Mouse (Mus musculus) CH12.LX (cell line): Measurements from ENCODE around the gene Pip5k1c.

ENCODE experiments used
- CTCF ChIP-seq, 2 experiments: IDR thresholded peaks in 1 of 2; conservative IDR thresholded peaks in 1 of 2; 2 replicates each; pipeline ENCODE4 v1.5.1; 2011 to 2012; ENCODE audit warnings: low read depth in 2 of 2, low read length in 2 of 2, improper control_type of control experiment in 1 of 2, inconsistent platforms in 1 of 2, mild to moderate bottlenecking in 1 of 2, moderate library complexity in 1 of 2
- EP300 ChIP-seq: IDR thresholded peaks from 2 replicates; pipeline ENCODE4 v1.6.1; 2011; ENCODE audit warnings: low read length, improper control_type of control experiment
- ETS1 ChIP-seq: conservative IDR thresholded peaks from 2 replicates; pipeline ENCODE4 v1.6.1; 2012; ENCODE audit warnings: low read depth, mild to moderate bottlenecking, inconsistent platforms, low read length, improper control_type of control experiment, moderate library complexity
- HCFC1 ChIP-seq: IDR thresholded peaks from 2 replicates; pipeline ENCODE4 v1.6.1; 2012; ENCODE audit warnings: low read depth, mild to moderate bottlenecking, inconsistent platforms, low read length, improper control_type of control experiment
- MAZ ChIP-seq: IDR thresholded peaks from 2 replicates; pipeline ENCODE4 v1.6.1; 2012; ENCODE audit warnings: low read depth, mild to moderate bottlenecking, inconsistent platforms, low read length, improper control_type of control experiment, moderate library complexity
- NRF1 ChIP-seq: IDR thresholded peaks from 2 replicates; pipeline ENCODE4 v1.6.1; 2014; ENCODE audit warnings: low read depth, mild to moderate bottlenecking, inconsistent platforms, low read length, improper control_type of control experiment, moderate library complexity
- POLR2A ChIP-seq: IDR thresholded peaks from 2 replicates; pipeline ENCODE4 v1.6.1; 2011; ENCODE audit warnings: low read depth, mild to moderate bottlenecking, improper control_type of control experiment, low read length
- USF1 ChIP-seq: IDR thresholded peaks from 2 replicates; pipeline ENCODE4 v1.6.1; 2014; ENCODE audit warnings: low read depth, mild to moderate bottlenecking, inconsistent platforms, low read length, improper control_type of control experiment
- ZC3H11A ChIP-seq: IDR thresholded peaks from 2 replicates; pipeline ENCODE4 v1.6.1; 2012; ENCODE audit warnings: low read depth, mild to moderate bottlenecking, inconsistent platforms, low read length, improper control_type of control experiment

DNA sequence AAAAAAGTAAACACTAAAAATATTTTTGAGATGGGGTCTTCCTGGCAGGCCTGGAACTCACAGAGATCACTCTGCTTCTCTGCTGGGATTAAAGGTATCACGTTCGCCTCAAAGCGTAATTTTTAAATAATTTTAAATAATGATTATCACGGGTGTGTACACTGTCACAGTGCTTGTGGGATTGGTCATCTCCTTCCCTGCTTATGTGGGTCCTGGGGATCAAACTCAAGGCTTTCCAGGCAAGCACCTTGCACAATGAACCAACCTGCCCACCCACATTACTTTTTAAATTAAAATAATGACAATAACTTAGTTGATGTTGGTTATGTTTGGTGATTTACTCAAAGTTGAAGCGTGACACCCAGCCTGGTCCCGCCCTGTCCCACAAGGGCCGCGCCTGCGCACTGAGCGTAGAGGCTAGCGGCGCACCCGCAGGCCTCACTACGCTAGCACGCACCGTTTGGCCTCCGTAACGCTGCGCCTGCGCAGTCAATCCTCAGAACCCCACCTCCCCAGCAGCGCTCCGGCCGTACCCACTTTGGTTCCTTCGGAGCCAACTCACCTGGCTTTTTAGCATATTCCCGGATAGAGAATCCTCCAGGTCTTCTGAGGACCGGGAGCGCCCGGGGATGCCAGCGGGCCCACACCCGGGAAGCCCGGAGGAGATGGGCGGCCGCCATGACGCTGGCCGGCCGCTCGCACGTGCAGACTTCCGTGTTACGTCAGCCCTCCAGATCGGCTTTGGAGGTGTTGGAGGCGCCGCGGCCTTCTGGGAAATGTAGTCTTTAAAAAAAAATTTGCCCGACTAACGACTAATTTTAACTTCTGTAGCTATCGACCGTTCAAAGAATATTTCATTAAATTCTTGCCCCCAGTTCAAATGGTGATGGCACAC, 26.3 kb upstream of the Pip5k1c start, which contains the start of the genes Mrpl54 and Apba3:
- peak; percentile 98 for TF ChIP-seq HCFC1
- TF ChIP-seq EP300 = no peak
- 0 out of 2 replicates have a peak, but pooled peaks have one; percentile 53 for TF ChIP-seq MAZ
- peak; percentile 57; the same call in 1 of the 2 replicates for TF ChIP-seq ETS1
- peak; percentile 82; the same call in 1 of the 2 replicates for TF ChIP-seq POLR2A
- peak; percentile 98 for TF ChIP-seq NRF1
- no peak for TF ChIP-seq CTCF (conservative IDR thresholded peaks at IDR 0.05 in 1 of 2, IDR thresholded peaks at IDR 0.05 in 1 of 2; ENCODE audit: low read depth in 2 of 2, low read length in 2 of 2)
- TF ChIP-seq USF1 = no peak; the same call in 1 of the 2 replicates
- no peak for TF ChIP-seq ZC3H11A
